Mouse (Mus musculus): ENCODE measurements at regions not wholly inside any gene's neighbourhood (a gene's known extent, or its start where the extent isn't known, plus 50 kb on each side); places are given as distances from the start of the nearest gene placed in this dataset.

GRCm38 (mm10) chr1:76032626-76033025 is 486.6 kb downstream of the Slc4a3 start:
- H3K9ac ChIP-seq (ENCODE audit: low read length), result no peak overlapping the region
- no peak overlapping the region for H3K27ac ChIP-seq (ENCODE audit: low read length)
- no peak overlapping the region for H3K4me3 ChIP-seq (ENCODE audit: low read length)
- H3K4me1 ChIP-seq (ENCODE audit: control insufficient read depth, insufficient read depth, low read length), result peaks cover 8% of the 10 kb centered on the region
- WGBS, result 64% methylated on average over 3 of the region's 3 CpGs
- H3K4me2 ChIP-seq (ENCODE audit: low read depth, low read length), result no peak overlapping the region
- H3K27me3 ChIP-seq (ENCODE audit: control insufficient read depth, insufficient read depth, low read length), result no peaks in the 10 kb centered on the region
- no peak for ATAC-seq (replicated peaks; ENCODE audit: extremely low read depth, insufficient read depth, low FRiP score)
- no peaks in the 10 kb centered on the region for H3K36me3 ChIP-seq (ENCODE audit: control insufficient read depth, insufficient read depth)
- no peaks in the 10 kb centered on the region for H3K9me3 ChIP-seq (replicated peaks; ENCODE audit: control insufficient read depth, low read length)

- 60% methylated on average over 3 of the region's 3 CpGs for WGBS
- Histone ChIP-seq H3K27ac (ENCODE audit: low read length) (no peak overlapping the region), H3K9me3 (replicated peaks; ENCODE audit: control insufficient read depth, low read length) (no peaks in the 10 kb centered on the region), H3K9ac (ENCODE audit: low read length) (no peak overlapping the region), H3K4me3 (ENCODE audit: low read length) (no peak overlapping the region), H3K36me3 (ENCODE audit: control insufficient read depth, insufficient read depth) (no peaks in the 10 kb centered on the region), H3K27me3 (ENCODE audit: control insufficient read depth, insufficient read depth, low read length) (no peaks in the 10 kb centered on the region), H3K4me2 (ENCODE audit: low read depth, low read length) (no peak overlapping the region), H3K4me1 (ENCODE audit: control insufficient read depth, insufficient read depth, low read length) (peaks cover 12% of the 10 kb centered on the region)
- ATAC-seq (replicated peaks; ENCODE audit: extremely low read depth, insufficient read depth, low FRiP score), result no peak
Measured at GRCm38 (mm10) chr1:76036316-76036715, 490.2 kb downstream of the Slc4a3 start.

- peak; percentile 99 for ATAC-seq (replicated peaks; ENCODE audit: extremely low read depth, insufficient read depth, low FRiP score)
- H3K9me3 ChIP-seq (replicated peaks; ENCODE audit: control insufficient read depth, low read length), result no peaks in the 10 kb centered on the region
- H3K4me2 ChIP-seq (ENCODE audit: low read depth, low read length), result no peak overlapping the region
- no peak overlapping the region for H3K4me3 ChIP-seq (ENCODE audit: low read length)
- no peak overlapping the region for H3K9ac ChIP-seq (ENCODE audit: low read length)
- WGBS, result 22% methylated on average over 4 of the region's 4 CpGs
- no peaks in the 10 kb centered on the region for H3K36me3 ChIP-seq (ENCODE audit: control insufficient read depth, insufficient read depth)
- H3K27me3 ChIP-seq (ENCODE audit: control insufficient read depth, insufficient read depth, low read length), result no peaks in the 10 kb centered on the region
- peak overlapping the region; percentile 88 for H3K27ac ChIP-seq (ENCODE audit: low read length)
- peaks cover 9% of the 10 kb centered on the region for H3K4me1 ChIP-seq (ENCODE audit: control insufficient read depth, insufficient read depth, low read length)
Measured at GRCm38 (mm10) chr1:76039029-76039655, 493.1 kb downstream of the Slc4a3 start.

- 57% methylated on average over 4 of the region's 4 CpGs for WGBS
Measured at GRCm38 (mm10) chr1:76039661-76040060, 493.6 kb downstream of the Slc4a3 start.

GRCm38 (mm10) chr1:76050264-76050663 is 504.2 kb downstream of the Slc4a3 start:
- no peak overlapping the region for H3K4me3 ChIP-seq (ENCODE audit: low read length)
- H3K36me3 ChIP-seq (ENCODE audit: control insufficient read depth, insufficient read depth), result no peaks in the 10 kb centered on the region
- ATAC-seq (replicated peaks; ENCODE audit: extremely low read depth, insufficient read depth, low FRiP score), result no peak
- no peak overlapping the region for H3K9ac ChIP-seq (ENCODE audit: low read length)
- H3K4me1 ChIP-seq (ENCODE audit: control insufficient read depth, insufficient read depth, low read length), result no peaks in the 10 kb centered on the region
- no peaks in the 10 kb centered on the region for H3K9me3 ChIP-seq (replicated peaks; ENCODE audit: control insufficient read depth, low read length)
- no peak overlapping the region for H3K4me2 ChIP-seq (ENCODE audit: low read depth, low read length)
- H3K27me3 ChIP-seq (ENCODE audit: control insufficient read depth, insufficient read depth, low read length), result no peaks in the 10 kb centered on the region
- 64% methylated on average over 1 of the region's 1 CpGs for WGBS
- no peak overlapping the region for H3K27ac ChIP-seq (ENCODE audit: low read length)

More at GRCm38 (mm10) chr1:76039661-76040060, 493.6 kb downstream of the Slc4a3 start:
- Histone ChIP-seq H3K4me2 (ENCODE audit: low read depth, low read length) (no peak overlapping the region), H3K9me3 (replicated peaks; ENCODE audit: control insufficient read depth, low read length) (no peaks in the 10 kb centered on the region), H3K27me3 (ENCODE audit: control insufficient read depth, insufficient read depth, low read length) (no peaks in the 10 kb centered on the region), H3K36me3 (ENCODE audit: control insufficient read depth, insufficient read depth) (no peaks in the 10 kb centered on the region), H3K4me3 (ENCODE audit: low read length) (no peak overlapping the region), H3K4me1 (ENCODE audit: control insufficient read depth, insufficient read depth, low read length) (peaks cover 9% of the 10 kb centered on the region), H3K9ac (ENCODE audit: low read length) (no peak overlapping the region), H3K27ac (ENCODE audit: low read length) (peak overlapping the region; percentile 88)
- ATAC-seq (replicated peaks; ENCODE audit: extremely low read depth, insufficient read depth, low FRiP score), result no peak

- H3K36me3 ChIP-seq (ENCODE audit: control insufficient read depth, insufficient read depth), result no peaks in the 10 kb centered on the region
- no peaks in the 10 kb centered on the region for H3K4me1 ChIP-seq (ENCODE audit: control insufficient read depth, insufficient read depth, low read length)
- 69% methylated on average over 10 of the region's 10 CpGs for WGBS
- H3K27ac ChIP-seq (ENCODE audit: low read length), result no peak overlapping the region
- ATAC-seq (replicated peaks; ENCODE audit: extremely low read depth, insufficient read depth, low FRiP score), result no peak
- H3K4me2 ChIP-seq (ENCODE audit: low read depth, low read length), result no peak overlapping the region
- no peaks in the 10 kb centered on the region for H3K27me3 ChIP-seq (ENCODE audit: control insufficient read depth, insufficient read depth, low read length)
- H3K9me3 ChIP-seq (replicated peaks; ENCODE audit: control insufficient read depth, low read length), result 0 out of 2 replicates have a peak, but pooled peaks cover 2% of the 10 kb centered on the region
- no peak overlapping the region for H3K9ac ChIP-seq (ENCODE audit: low read length)
- H3K4me3 ChIP-seq (ENCODE audit: low read length), result no peak overlapping the region
Measured at GRCm38 (mm10) chr1:76053378-76054171, 507.5 kb downstream of the Slc4a3 start.

GRCm38 (mm10) chr1:76065783-76066182 is 519.7 kb downstream of the Slc4a3 start:
- no peak overlapping the region for H3K4me2 ChIP-seq (ENCODE audit: low read depth, low read length)
- ATAC-seq (replicated peaks; ENCODE audit: extremely low read depth, insufficient read depth, low FRiP score), result no peak
- no peak overlapping the region for H3K4me3 ChIP-seq (ENCODE audit: low read length)
- no peaks in the 10 kb centered on the region for H3K9me3 ChIP-seq (replicated peaks; ENCODE audit: control insufficient read depth, low read length)
- no peaks in the 10 kb centered on the region for H3K36me3 ChIP-seq (ENCODE audit: control insufficient read depth, insufficient read depth)
- no peak overlapping the region for H3K9ac ChIP-seq (ENCODE audit: low read length)
- H3K27me3 ChIP-seq (ENCODE audit: control insufficient read depth, insufficient read depth, low read length), result no peaks in the 10 kb centered on the region
- WGBS, result 82% methylated on average over 6 of the region's 6 CpGs
- H3K27ac ChIP-seq (ENCODE audit: low read length), result no peak overlapping the region
- no peaks in the 10 kb centered on the region for H3K4me1 ChIP-seq (ENCODE audit: control insufficient read depth, insufficient read depth, low read length)

- Histone ChIP-seq H3K4me1 (ENCODE audit: control insufficient read depth, insufficient read depth, low read length) (peaks cover 8% of the 10 kb centered on the region; the same call in 1 of the 2 replicates), H3K4me3 (ENCODE audit: low read length) (no peak overlapping the region), H3K4me2 (ENCODE audit: low read depth, low read length) (peak overlapping the region; percentile 20; the same call in 1 of the 2 replicates), H3K9me3 (replicated peaks; ENCODE audit: control insufficient read depth, low read length) (no peaks in the 10 kb centered on the region), H3K27me3 (ENCODE audit: control insufficient read depth, insufficient read depth, low read length) (no peaks in the 10 kb centered on the region), H3K36me3 (ENCODE audit: control insufficient read depth, insufficient read depth) (no peaks in the 10 kb centered on the region), H3K9ac (ENCODE audit: low read length) (no peak overlapping the region), H3K27ac (ENCODE audit: low read length) (no peak overlapping the region)
- ATAC-seq (replicated peaks; ENCODE audit: extremely low read depth, insufficient read depth, low FRiP score), result peak; percentile 63
- 37% methylated on average over 16 of the region's 16 CpGs for WGBS
Measured at GRCm38 (mm10) chr1:76070831-76071321, 524.8 kb downstream of the Slc4a3 start.

GRCm38 (mm10) chr1:76075213-76075612 is 529.1 kb downstream of the Slc4a3 start:
- H3K27ac ChIP-seq (ENCODE audit: low read length), result 0 out of 2 replicates have a peak overlapping the region, but pooled peaks have one; percentile 4

More at GRCm38 (mm10) chr1:76075213-76075612, 529.1 kb downstream of the Slc4a3 start:
- Histone ChIP-seq H3K36me3 (ENCODE audit: control insufficient read depth, insufficient read depth) (no peaks in the 10 kb centered on the region), H3K9ac (ENCODE audit: low read length) (no peak overlapping the region), H3K27me3 (ENCODE audit: control insufficient read depth, insufficient read depth, low read length) (no peaks in the 10 kb centered on the region), H3K4me2 (ENCODE audit: low read depth, low read length) (no peak overlapping the region), H3K4me1 (ENCODE audit: control insufficient read depth, insufficient read depth, low read length) (peaks cover 8% of the 10 kb centered on the region; the same call in 1 of the 2 replicates), H3K9me3 (replicated peaks; ENCODE audit: control insufficient read depth, low read length) (no peaks in the 10 kb centered on the region), H3K4me3 (ENCODE audit: low read length) (no peak overlapping the region)
- no peak for ATAC-seq (replicated peaks; ENCODE audit: extremely low read depth, insufficient read depth, low FRiP score)
- 53% methylated on average over 3 of the region's 3 CpGs for WGBS
